Mouse (Mus musculus) G1E-ER4 (cell line): ENCODE results near the gene Yif1b. TPM values are rescaled to one million over a fixed set of nuclear protein-coding genes. Genes with fewer than 3 reads are reported as not detected.

Experiments used
- GATA1 ChIP-seq: IDR thresholded peaks from one replicate; pipeline ENCODE4 v1.8.0; 2012; ENCODE audit warnings: low read length, inconsistent platforms
- polyA plus RNA-seq: library from polyadenylated mRNA; stranded (reverse); fragments of >175 nt; gene quantifications from 2 replicates; pipeline ENCODE4 v1.2.3, GENCODE M21; 2012

Gene Yif1b
- polyA plus RNA-seq: 342 and 349 TPM in 2 replicates

DNA sequence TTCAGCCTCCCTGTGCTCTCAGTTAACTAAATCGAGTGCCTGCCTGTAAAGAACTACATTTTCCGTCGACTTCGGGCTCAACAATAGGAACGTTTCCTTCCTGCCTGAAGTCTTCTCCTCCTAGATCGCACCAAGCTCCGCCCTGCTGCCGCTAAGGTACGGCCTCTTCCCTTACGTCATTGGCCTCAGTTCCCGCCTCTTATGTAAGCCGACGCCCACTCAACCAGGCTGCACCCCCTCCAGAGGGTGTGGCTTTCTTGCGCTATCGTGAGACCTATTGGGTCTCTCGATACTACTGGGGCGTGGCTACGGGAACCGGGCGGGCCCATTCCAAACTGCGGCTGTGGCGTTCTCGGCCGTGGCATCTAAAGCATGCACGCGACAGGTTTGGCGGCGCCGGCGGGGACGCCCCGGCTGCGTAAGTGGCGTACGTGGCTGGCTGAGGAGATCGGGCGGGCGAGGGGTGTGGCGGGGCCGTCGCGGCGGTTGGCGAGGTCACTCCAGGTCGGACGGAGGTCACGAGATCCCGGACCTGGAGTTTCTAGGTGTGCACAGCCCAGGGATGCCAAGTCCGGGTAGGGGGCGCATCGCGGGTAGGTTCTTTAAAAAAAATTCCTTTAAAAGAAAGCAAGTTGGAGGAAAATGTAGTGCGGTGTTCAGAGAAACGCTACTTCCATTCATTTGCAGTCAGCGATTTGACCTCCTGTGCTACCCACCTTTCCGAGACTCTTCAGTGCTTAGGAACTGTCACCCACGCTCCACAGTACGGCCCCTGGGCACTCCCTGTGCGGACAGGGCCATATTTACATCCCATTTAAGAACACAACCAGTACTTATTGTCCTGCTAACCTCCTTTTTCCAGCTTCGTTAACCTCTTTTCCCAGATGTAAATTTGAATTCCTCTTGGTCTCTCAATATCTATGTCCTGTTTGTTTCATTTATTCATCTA is at the start of gene Yif1b:
Gene Yif1b (plus strand): TSS at position 311 of the 949 bp plus-strand sequence.
- no peak for TF ChIP-seq GATA1

DNA sequence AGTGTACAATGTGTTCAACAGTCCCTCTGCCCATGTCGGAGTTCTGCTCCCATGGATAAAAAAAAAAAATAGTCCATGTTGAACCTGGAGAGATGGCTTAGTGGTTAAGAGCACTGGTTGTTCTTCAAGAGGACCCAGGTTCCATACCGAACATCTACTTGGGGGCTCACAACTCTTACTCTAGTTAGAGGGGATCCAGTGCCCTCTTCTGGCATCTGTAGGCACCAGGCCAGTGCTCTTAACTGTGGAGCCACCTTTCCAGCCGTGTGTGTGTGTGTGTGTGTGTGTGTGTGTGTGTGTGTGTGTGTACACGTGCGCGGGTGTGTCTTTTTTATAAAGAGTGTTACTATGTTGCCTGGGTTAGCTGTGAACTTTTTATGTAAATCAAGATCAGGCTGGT is 35.6 kb upstream of the Yif1b start:
- TF ChIP-seq GATA1: no peak

DNA sequence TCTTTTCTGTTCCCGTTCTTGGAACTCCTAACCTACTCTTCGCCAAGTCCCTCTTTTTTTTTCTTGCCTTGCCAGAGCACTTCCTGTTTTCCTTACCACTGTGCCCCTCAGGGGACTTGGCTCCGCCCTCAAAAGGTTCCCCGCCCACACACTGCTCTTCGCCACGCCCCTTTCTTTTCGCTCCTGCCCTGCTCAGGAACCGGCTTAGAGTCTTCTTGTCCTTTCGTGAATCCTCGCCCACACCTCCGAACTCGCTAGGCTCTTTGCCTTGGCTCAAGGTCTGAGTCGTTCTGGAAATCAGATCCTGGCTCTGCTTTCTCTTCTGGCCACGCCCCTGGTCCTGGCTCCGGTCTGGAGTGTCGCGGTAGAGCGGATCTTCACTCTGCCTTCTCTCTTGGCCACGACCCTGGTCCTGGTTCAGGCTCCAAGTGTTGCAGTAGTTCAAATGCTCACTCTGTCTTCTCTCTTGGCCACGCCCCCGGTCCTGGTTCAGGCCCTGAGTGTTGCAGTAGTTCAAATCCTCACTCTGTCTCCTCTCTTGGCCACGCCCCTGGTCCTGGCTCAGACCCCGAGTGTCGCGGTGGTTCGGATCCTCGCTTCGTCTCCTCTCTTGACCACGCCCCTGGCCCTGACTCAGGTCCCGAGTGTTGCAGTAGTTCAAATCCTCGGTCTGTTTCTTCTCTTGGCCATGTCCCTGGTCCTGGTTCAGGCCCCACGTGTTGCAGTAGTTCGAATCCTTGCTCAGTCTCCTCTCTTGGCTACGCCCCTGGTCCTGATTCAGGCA is 26.5 kb upstream of the Yif1b start:
- TF ChIP-seq GATA1: no peak

DNA sequence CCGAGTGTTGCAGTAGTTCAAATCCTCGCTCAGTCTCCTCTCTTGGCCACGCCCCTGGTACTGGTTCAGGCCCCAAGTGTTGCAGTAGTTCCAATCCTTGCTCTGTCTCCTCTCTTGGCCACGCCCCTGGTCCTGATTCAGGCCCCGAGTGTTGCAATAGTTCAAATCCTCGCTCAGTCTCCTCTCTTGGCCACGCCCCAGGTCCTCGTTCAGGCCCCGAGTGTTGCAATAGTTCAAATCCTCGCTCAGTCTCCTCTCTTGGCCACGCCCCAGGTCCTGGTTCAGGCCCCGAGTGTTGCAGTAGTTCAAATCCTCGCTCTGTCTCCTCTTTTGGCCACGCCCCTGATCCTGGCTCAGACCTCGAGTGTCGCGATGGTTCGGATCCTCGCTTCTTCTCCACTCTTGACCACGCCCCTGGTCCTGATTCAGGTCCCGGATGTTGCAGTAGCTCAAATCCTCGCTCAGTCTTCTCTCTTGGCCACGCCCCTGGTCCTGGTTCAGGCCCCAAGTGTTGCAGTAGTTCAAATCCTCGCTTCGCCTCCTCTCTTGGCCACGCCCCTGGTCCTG is 25.8 kb upstream of the Yif1b start:
- no peak for TF ChIP-seq GATA1

DNA sequence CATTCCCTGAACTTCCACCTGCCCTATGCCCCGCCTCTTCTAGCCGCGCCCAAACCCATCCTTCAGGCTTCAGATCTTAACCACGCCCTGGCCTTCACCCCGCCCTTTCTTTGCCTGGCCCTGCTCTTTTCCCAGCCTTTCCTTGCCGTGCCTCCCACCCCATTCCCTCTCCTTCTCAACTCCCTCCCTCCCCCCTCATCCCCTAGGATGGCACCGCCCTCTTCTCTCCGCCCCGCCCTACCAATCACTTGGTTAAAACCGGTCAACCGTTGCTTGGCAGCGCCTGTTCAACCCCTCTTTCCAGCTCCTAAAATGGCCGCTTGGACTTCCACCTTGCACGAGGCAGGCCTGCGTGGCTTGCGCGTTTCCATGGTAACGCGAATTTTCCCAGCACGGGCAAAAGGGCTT is 24.4 kb upstream of the Yif1b start, which contains the start of gene Catsperg1:
Gene Catsperg1 (minus strand): TSS at position 361 of the 408 bp plus-strand sequence.
- no peak for TF ChIP-seq GATA1

DNA sequence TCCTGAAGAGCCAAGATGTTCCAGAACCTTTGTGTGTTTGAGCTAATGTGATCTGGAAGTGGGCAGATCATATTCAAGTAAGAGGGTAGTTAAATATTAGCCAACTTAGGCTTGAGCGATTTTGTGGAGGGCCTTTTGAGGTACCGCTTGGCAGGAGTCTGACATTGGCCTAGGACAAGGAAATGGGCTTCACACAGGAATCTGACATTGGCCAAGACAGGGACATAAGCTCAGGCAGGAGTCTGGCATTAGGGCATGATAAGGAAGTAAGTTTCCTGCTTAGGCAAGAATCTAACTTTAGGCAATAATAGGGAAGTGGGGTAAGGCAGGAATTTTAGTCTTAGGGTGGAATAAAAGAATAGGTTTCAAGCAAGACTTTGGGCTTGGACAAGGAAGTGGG is 23.9 kb upstream of the Yif1b start:
- TF ChIP-seq GATA1: no peak

DNA sequence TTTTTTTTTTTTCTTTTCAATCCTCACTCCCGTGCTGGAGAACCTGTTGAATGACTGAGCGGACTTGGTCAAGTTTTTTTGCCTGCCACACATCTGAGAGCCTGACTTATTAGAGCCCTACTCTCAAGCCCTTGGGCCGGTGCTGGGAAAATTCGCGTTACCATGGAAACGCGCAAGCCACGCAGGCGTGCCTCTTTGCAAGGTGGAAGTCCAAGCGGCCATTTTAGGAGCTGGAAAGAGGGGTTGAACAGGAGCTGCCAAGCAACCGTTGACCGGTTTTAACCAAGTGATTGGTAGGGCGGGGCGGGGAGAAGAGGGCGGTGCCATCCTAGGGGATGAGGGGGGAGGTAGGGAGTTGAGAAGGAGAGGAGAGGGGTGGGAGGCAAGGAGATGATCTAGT is 23.3 kb upstream of the Yif1b start:
- no peak for TF ChIP-seq GATA1

DNA sequence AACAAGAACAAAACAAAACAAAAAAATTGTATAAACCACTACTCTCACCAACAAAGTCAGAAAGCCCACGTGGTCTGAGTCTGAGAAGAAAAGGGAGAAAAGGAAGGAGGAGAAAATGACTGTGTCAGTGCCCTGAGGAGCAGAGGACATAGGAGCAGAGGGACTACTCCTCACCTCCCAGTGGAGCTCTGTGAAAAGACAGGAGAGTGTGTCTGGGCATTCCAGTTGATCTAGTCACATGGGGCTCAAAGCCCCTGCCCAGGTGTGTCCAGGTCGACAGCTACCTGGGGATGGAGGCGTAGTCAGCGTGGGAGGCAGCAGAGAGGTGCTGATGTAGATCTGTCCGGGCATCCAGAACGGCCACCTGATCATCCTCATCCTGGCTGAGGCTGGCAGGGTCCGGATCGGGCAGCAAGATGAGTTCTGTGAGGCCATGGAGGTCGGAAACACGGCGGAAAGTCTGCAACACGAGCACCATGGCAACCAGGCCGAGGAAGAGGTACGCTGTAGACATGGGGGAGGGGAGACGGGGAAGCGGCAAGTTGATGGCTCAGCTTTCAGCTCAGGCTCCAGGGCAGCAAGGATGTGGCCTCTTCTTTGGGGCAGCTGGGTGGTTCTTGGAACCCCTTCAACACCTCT is 13.3 kb upstream of the Yif1b start:
- TF ChIP-seq GATA1: no peak

DNA sequence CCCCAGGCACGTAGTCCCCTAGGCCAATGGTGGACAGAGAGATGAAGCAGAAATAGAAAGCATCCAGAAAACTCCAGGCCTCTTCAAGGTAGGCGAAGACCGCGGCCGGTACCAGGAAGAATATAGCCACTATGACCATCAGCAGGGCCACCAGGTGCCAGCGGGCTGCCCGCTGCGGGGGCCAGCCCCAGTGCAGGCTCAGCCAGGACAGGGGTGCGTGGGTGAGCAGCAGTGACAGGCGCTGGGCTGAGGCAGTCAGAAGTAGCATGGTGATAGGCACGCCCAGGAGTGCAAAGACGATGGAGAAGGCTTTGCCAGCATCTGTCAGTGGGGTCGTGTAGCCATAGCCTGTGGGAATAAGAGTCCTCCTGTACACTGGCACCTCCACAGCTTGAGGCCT is 12.6 kb upstream of the Yif1b start:
- TF ChIP-seq GATA1: no peak

DNA sequence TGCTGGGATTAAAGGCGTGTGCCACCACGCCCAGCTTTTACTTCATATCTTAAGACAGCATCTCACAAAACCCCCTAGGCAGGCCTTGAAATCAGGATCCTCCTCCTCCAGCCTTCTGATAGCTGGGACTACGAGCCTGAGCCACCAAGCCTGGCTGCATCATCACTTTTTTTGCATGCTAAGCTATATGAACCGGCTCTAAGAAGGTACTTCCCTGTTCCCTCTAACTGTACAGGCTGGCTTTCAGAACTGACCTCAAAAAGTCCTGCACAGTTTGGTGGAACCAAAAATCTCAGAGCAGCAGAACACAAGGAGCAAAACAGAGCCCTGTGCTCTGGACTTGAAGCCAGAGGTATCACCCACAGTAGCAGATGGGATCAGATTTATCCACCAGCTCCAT is 9.9 kb upstream of the Yif1b start:
- no peak for TF ChIP-seq GATA1

DNA sequence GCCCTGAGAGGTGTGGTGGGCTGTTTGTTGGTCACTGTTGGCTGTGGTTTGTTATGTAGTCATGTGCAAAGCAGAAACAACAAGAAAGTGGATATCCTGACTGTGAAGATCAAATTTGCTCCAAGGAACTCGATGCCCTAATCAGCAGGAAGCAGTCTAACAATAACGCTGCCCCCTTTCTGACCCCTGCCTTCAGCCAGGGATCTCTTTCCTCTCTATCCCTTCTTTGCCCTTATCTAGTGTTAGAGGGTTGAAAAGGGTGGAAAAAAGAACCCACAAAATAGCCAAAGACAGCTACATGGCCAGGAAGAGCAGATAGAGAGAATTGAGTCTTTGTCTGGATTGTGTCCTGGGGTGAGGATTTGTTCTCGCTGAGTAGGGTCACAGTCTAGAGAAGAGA is 7.6 kb upstream of the Yif1b start:
- no peak for TF ChIP-seq GATA1

DNA sequence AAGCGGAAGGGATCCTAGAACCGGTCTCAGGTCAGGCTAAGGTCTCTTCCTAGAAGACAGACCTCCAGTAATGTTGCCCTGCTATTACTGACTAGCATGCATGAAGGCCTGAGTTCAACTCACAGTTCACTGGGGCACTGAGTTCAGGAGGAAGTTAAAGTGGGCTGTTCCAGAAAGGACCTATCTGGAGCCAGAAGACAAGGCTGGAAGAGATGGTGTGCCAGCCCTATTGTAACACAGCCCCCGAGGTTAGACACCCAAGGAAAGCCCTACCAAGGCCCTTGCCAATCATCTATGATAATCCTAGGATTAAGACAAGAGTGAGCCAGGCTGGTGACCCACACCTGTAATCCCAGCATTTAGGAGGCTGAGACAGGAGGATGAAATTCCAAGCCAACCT is 6.6 kb upstream of the Yif1b start:
- TF ChIP-seq GATA1: no peak

DNA sequence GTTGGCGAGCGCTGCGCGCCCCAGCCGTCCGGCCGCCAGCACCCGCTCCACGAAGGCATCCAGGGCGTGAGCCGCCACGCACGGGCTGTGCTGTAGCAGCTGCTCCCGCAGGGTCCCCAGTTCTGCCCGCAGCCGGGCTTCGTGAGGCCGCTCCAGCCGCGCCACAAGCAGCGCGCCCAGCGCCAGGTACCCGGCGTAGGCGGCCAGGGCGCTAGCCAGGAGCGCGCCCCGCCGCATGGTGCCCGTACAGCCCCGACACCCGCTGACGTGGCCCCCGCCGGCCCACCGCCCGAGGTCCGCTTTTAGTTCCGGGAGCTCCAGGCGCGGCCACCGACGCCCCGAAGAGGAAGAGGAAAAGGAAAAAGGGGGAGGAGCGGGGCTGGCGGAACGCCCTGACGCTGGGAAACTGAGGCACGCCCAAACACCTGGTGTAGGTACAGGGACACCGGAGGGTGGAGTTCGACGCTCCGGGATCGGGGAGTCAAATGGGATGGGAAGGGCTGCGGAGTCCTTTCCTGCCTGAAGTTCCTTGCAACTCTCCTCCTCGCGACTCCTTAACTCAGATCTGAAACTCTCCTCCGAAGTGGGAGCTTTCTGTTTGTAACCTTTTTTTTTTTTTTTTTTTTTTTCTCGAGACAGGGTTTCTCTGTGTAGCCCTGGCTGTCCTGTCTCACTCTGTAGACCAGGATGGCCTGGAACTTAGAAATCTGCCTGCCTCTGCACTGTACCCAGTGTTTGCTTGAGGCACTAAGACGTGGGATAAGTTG is 5.7 kb upstream of the Yif1b start, which contains the start of gene Kcnk6:
Gene Kcnk6 (minus strand): TSS at position 269 of the 767 bp plus-strand sequence.
- TF ChIP-seq GATA1: no peak

DNA sequence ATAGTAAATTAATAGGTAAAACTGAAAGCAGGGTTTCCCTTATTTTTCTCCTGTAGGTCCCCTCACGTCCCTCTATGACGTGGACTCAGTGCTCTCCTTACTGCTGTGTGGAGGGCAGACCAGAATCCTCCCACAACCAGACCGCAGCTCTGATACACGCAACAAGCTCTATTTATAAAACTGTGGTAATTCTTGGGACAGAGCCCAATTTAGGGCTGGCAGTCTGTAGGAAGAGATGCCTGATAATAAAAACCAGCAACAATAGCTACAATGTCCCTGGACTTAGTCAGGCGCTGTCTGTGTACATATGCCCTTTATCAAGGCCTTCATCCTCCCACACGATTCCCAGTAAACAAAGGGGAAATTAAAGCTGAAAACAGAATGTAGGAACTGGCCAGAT is 4.4 kb upstream of the Yif1b start:
- no peak for TF ChIP-seq GATA1

DNA sequence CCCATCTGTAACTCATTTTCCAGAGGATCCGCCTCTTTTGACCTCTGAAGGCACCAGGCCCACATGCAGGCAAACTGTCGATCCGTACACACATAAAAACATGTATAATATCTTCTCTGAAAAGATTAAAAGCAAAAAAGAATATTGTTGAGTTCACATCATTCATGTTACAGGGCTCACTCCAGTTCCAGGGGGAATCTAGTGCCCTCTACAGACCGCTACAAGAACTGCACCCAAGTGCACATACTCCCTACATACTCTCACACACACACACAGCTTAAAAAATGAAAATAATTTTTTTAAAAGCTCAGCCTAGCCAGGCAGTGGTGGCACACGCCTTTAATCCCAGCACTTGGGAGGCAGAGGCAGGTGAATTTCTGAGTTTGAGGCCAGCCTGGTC is 3.5 kb upstream of the Yif1b start:
- no peak for TF ChIP-seq GATA1
